Mouse (Mus musculus): Measurements from ENCODE around the gene Diaph2. TPM values are rescaled to one million over a fixed set of nuclear protein-coding genes. Genes with fewer than 3 reads are reported as not detected.

Gene Diaph2
- polyA plus RNA-seq, 1 experiment: 1.4 TPM

GRCm38 (mm10) chrX:130265707-130266106 is 516.2 kb downstream of the Diaph2 start:
- Histone ChIP-seq H3K79me3 (ENCODE audit: low read depth) (no peaks in the 10 kb centered on the region), H3K4me3 (ENCODE audit: insufficient read depth, poor library complexity, severe bottlenecking) (no peak overlapping the region), H3K27me3 (ENCODE audit: control insufficient read depth, insufficient read depth, insufficient read length) (no peaks in the 10 kb centered on the region), H3K36me3 (ENCODE audit: control insufficient read depth, insufficient read depth) (no peaks in the 10 kb centered on the region), H3ac (ENCODE audit: control insufficient read depth, insufficient read length, low read depth) (no peak overlapping the region), H3K79me2 (ENCODE audit: control insufficient read depth, insufficient read depth) (no peaks in the 10 kb centered on the region)
- TF ChIP-seq MYOG (IDR thresholded peaks at IDR 0.05; ENCODE audit: control insufficient read depth, extremely low read depth, insufficient read length) (no peak), FOSL1 (IDR thresholded peaks at IDR 0.05; ENCODE audit: insufficient read depth, low read length, poor library complexity, severe bottlenecking) (no peak), MAX (IDR thresholded peaks at IDR 0.05) (no peak), CTCF (IDR thresholded peaks at IDR 0.05; ENCODE audit: control insufficient read depth, insufficient read depth, insufficient read length) (no peak), MYOD1 (IDR thresholded peaks at IDR 0.05; ENCODE audit: control insufficient read depth, insufficient read length, low read depth) (no peak), USF1 (IDR thresholded peaks at IDR 0.05; ENCODE audit: low read depth) (no peak), CEBPB (IDR thresholded peaks at IDR 0.05; ENCODE audit: low read depth) (no peak)

- Histone ChIP-seq H3K36me3 (ENCODE audit: control insufficient read depth, insufficient read depth) (no peaks in the 10 kb centered on the region), H3K79me3 (ENCODE audit: low read depth) (no peaks in the 10 kb centered on the region), H3ac (ENCODE audit: control insufficient read depth, insufficient read length, low read depth) (no peak overlapping the region), H3K27me3 (ENCODE audit: control insufficient read depth, insufficient read depth, insufficient read length) (no peaks in the 10 kb centered on the region), H3K4me3 (ENCODE audit: insufficient read depth, poor library complexity, severe bottlenecking) (no peak overlapping the region), H3K79me2 (ENCODE audit: control insufficient read depth, insufficient read depth) (no peaks in the 10 kb centered on the region)
- TF ChIP-seq USF1 (IDR thresholded peaks at IDR 0.05; ENCODE audit: low read depth) (no peak), CEBPB (IDR thresholded peaks at IDR 0.05; ENCODE audit: low read depth) (peak; percentile 75)
Observed at GRCm38 (mm10) chrX:130279144-130279543, 529.6 kb downstream of the Diaph2 start.

DNA sequence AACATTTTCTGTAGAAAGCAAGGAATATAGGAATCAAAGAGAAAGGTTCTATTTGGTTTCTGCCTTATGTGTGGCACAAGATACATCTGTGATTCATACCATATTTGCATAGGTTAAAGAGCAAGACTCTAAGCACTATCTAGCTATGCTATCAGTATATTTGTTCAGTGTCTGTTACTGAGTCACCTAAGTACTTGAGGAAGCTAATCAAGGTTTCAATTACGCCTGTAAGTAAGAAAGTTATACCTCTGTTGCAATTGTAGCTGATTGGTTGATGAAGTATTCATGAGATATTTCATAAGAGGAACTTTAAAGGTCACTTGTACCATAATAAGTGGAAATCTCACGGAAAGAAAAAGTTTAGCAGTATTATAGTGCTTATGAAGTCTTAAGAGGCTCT is 531.9 kb downstream of the Diaph2 start:
- Histone ChIP-seq H3K79me2 (ENCODE audit: control insufficient read depth, insufficient read depth) (no peaks in the 10 kb centered on the region), H3K79me3 (ENCODE audit: low read depth) (no peaks in the 10 kb centered on the region), H3ac (ENCODE audit: control insufficient read depth, insufficient read length, low read depth) (no peak overlapping the region), H3K36me3 (ENCODE audit: control insufficient read depth, insufficient read depth) (no peaks in the 10 kb centered on the region), H3K27me3 (ENCODE audit: control insufficient read depth, insufficient read depth, insufficient read length) (no peaks in the 10 kb centered on the region), H3K4me3 (ENCODE audit: insufficient read depth, poor library complexity, severe bottlenecking) (no peak overlapping the region)
- TF ChIP-seq USF1 (IDR thresholded peaks at IDR 0.05; ENCODE audit: low read depth): no peak

DNA sequence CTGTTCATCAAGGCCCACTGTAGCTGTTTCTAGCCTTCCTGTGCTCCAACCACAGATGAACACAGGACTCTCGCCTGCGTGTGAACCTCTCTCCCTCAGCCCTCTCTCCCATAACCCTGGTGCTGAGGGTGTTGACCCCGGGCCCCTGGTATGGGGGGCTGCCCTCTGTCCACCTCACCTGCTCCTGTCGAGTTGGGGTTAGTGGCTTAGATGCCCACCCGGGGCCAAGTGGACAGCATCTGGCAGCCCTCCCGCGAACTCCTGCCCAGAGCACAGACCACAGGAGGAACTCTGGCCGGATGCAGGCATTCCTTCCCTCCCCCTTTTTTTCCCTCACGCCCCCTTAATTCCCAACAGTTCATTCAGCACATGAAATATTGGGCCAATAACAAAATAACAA is 537.5 kb downstream of the Diaph2 start:
- Histone ChIP-seq H3K4me3 (ENCODE audit: insufficient read depth, poor library complexity, severe bottlenecking) (no peak overlapping the region), H3K79me2 (ENCODE audit: control insufficient read depth, insufficient read depth) (no peaks in the 10 kb centered on the region), H3K79me3 (ENCODE audit: low read depth) (no peaks in the 10 kb centered on the region), H3ac (ENCODE audit: control insufficient read depth, insufficient read length, low read depth) (no peak overlapping the region), H3K27me3 (ENCODE audit: control insufficient read depth, insufficient read depth, insufficient read length) (no peaks in the 10 kb centered on the region), H3K36me3 (ENCODE audit: control insufficient read depth, insufficient read depth) (no peaks in the 10 kb centered on the region)
- TF ChIP-seq MAX (IDR thresholded peaks at IDR 0.05) (no peak), CTCF (IDR thresholded peaks at IDR 0.05; ENCODE audit: control insufficient read depth, insufficient read depth, insufficient read length) (no peak), MYOD1 (IDR thresholded peaks at IDR 0.05; ENCODE audit: control insufficient read depth, insufficient read length, low read depth) (no peak), MYOG (IDR thresholded peaks at IDR 0.05; ENCODE audit: control insufficient read depth, extremely low read depth, insufficient read length) (no peak), USF1 (IDR thresholded peaks at IDR 0.05; ENCODE audit: low read depth) (no peak), CEBPB (IDR thresholded peaks at IDR 0.05; ENCODE audit: low read depth) (no peak), FOSL1 (IDR thresholded peaks at IDR 0.05; ENCODE audit: insufficient read depth, low read length, poor library complexity, severe bottlenecking) (no peak)

- Histone ChIP-seq H3K79me2 (ENCODE audit: control insufficient read depth, insufficient read depth) (no peaks in the 10 kb centered on the region), H3K36me3 (ENCODE audit: control insufficient read depth, insufficient read depth) (no peaks in the 10 kb centered on the region), H3K79me3 (ENCODE audit: low read depth) (no peaks in the 10 kb centered on the region), H3K27me3 (ENCODE audit: control insufficient read depth, insufficient read depth, insufficient read length) (no peaks in the 10 kb centered on the region), H3K4me3 (ENCODE audit: insufficient read depth, poor library complexity, severe bottlenecking) (no peak overlapping the region), H3ac (ENCODE audit: control insufficient read depth, insufficient read length, low read depth) (no peak overlapping the region)
- TF ChIP-seq CEBPB (IDR thresholded peaks at IDR 0.05; ENCODE audit: low read depth) (no peak), FOSL1 (IDR thresholded peaks at IDR 0.05; ENCODE audit: insufficient read depth, low read length, poor library complexity, severe bottlenecking) (no peak), CTCF (IDR thresholded peaks at IDR 0.05; ENCODE audit: control insufficient read depth, insufficient read depth, insufficient read length) (no peak), USF1 (IDR thresholded peaks at IDR 0.05; ENCODE audit: low read depth) (no peak), MYOG (IDR thresholded peaks at IDR 0.05; ENCODE audit: control insufficient read depth, extremely low read depth, insufficient read length) (no peak), MYOD1 (IDR thresholded peaks at IDR 0.05; ENCODE audit: control insufficient read depth, insufficient read length, low read depth) (no peak), MAX (IDR thresholded peaks at IDR 0.05) (no peak)
Observed at GRCm38 (mm10) chrX:130289775-130290174, 540.2 kb downstream of the Diaph2 start.

GRCm38 (mm10) chrX:130350808-130351435 is 601.4 kb downstream of the Diaph2 start:
- Histone ChIP-seq H3K4me3 (ENCODE audit: insufficient read depth, poor library complexity, severe bottlenecking) (no peak overlapping the region), H3K27me3 (ENCODE audit: control insufficient read depth, insufficient read depth, insufficient read length) (no peaks in the 10 kb centered on the region), H3ac (ENCODE audit: control insufficient read depth, insufficient read length, low read depth) (no peak overlapping the region), H3K36me3 (ENCODE audit: control insufficient read depth, insufficient read depth) (no peaks in the 10 kb centered on the region), H3K79me2 (ENCODE audit: control insufficient read depth, insufficient read depth) (no peaks in the 10 kb centered on the region), H3K79me3 (ENCODE audit: low read depth) (no peaks in the 10 kb centered on the region)
- TF ChIP-seq CEBPB (IDR thresholded peaks at IDR 0.05; ENCODE audit: low read depth) (no peak), MYOG (IDR thresholded peaks at IDR 0.05; ENCODE audit: control insufficient read depth, extremely low read depth, insufficient read length) (no peak), USF1 (IDR thresholded peaks at IDR 0.05; ENCODE audit: low read depth) (no peak), MAX (IDR thresholded peaks at IDR 0.05) (no peak), MYOD1 (IDR thresholded peaks at IDR 0.05; ENCODE audit: control insufficient read depth, insufficient read length, low read depth) (no peak), FOSL1 (IDR thresholded peaks at IDR 0.05; ENCODE audit: insufficient read depth, low read length, poor library complexity, severe bottlenecking) (no peak), CTCF (IDR thresholded peaks at IDR 0.05; ENCODE audit: control insufficient read depth, insufficient read depth, insufficient read length) (no peak)
